Mouse (Mus musculus) skeletal muscle tissue, adult 2 months (tissue): Measurements from ENCODE around the gene Ahcy.
A peak's percentile ranks its signal among the peaks of the same experiment; 100 is the strongest.
"Not testable (repeated sequence)": the region's sequence is repeated elsewhere in the genome, so short reads cannot be mapped to it uniquely, and the experiment has no call there.

Experiments
- DNase-seq: peaks from one replicate; pipeline ENCODE4 v3.0.0-alpha.2; 2012; ENCODE audit warnings: low read depth, low spot score

The Ahcy gene

GRCm38 (mm10) chr2:155073978-155074765 lies at the start of gene Ahcy:
TSS of gene Ahcy (minus strand) at chr2:155074497.
- DNase-seq: peak; percentile 75

- DNase-seq: no peak
Observed at GRCm38 (mm10) chr2:155115216-155115830, 41.0 kb upstream of the Ahcy start.

- not testable (repeated sequence) for DNase-seq
Observed at GRCm38 (mm10) chr2:155107276-155107675, 33.0 kb upstream of the Ahcy start.

GRCm38 (mm10) chr2:155103607-155104006 lies 29.3 kb upstream of the Ahcy start:
- no peak for DNase-seq

- DNase-seq: no peak
Observed at GRCm38 (mm10) chr2:155101761-155102181, 27.5 kb upstream of the Ahcy start.

GRCm38 (mm10) chr2:155100796-155101259 lies 26.5 kb upstream of the Ahcy start:
- no peak for DNase-seq

- DNase-seq: no peak
Observed at GRCm38 (mm10) chr2:155099994-155100795, 25.9 kb upstream of the Ahcy start.

GRCm38 (mm10) chr2:155099421-155099820 lies 25.1 kb upstream of the Ahcy start:
- no peak for DNase-seq

GRCm38 (mm10) chr2:155098720-155099380 lies 24.6 kb upstream of the Ahcy start:
- no peak for DNase-seq

GRCm38 (mm10) chr2:155093418-155093817 lies 19.1 kb upstream of the Ahcy start:
- DNase-seq: no peak

- DNase-seq: no peak
Observed at GRCm38 (mm10) chr2:155091743-155092075, 17.4 kb upstream of the Ahcy start.

- no peak for DNase-seq
Observed at GRCm38 (mm10) chr2:155090909-155091742, 16.8 kb upstream of the Ahcy start.

- DNase-seq: no peak
Observed at GRCm38 (mm10) chr2:155088264-155088663, 14.0 kb upstream of the Ahcy start.

- no peak for DNase-seq
Observed at GRCm38 (mm10) chr2:155086328-155086727, 12.0 kb upstream of the Ahcy start.

- DNase-seq: no peak
Observed at GRCm38 (mm10) chr2:155084546-155084945, 10.2 kb upstream of the Ahcy start.

GRCm38 (mm10) chr2:155082121-155082803 lies 8.0 kb upstream of the Ahcy start:
- peak; percentile 21 for DNase-seq

GRCm38 (mm10) chr2:155081056-155081455 lies 6.8 kb upstream of the Ahcy start:
- no peak for DNase-seq

GRCm38 (mm10) chr2:155080179-155080530 lies 5.9 kb upstream of the Ahcy start:
- no peak for DNase-seq

- no peak for DNase-seq
Observed at GRCm38 (mm10) chr2:155079500-155080178, 5.3 kb upstream of the Ahcy start.

GRCm38 (mm10) chr2:155075649-155076048 lies 1.4 kb upstream of the Ahcy start:
- DNase-seq: no peak
